Mouse (Mus musculus): Measurements from ENCODE around the gene St3gal3. TPM values are rescaled to one million over a fixed set of nuclear protein-coding genes. Genes with fewer than 3 reads are reported as not detected.

The St3gal3 gene
- polyA plus RNA-seq, 1 experiment = 36.9 TPM

GRCm38 (mm10) chr4:117977841-117978240, 156.9 kb downstream of the St3gal3 start:
- no peak for TF ChIP-seq POLR2A (IDR thresholded peaks at IDR 0.05; ENCODE audit: borderline replicate concordance, extremely low read depth, insufficient read depth, insufficient read length, poor library complexity, severe bottlenecking)
- no peak for TF ChIP-seq CTCF (IDR thresholded peaks at IDR 0.05; ENCODE audit: borderline replicate concordance, extremely low read depth, insufficient read depth, insufficient read length)
- DNase-seq (ENCODE audit: low read depth) = no peak

GRCm38 (mm10) chr4:117977371-117977770, 157.3 kb downstream of the St3gal3 start:
- TF ChIP-seq POLR2A (IDR thresholded peaks at IDR 0.05; ENCODE audit: borderline replicate concordance, extremely low read depth, insufficient read depth, insufficient read length, poor library complexity, severe bottlenecking) = no peak
- DNase-seq (ENCODE audit: low read depth) = no peak

GRCm38 (mm10) chr4:117975820-117976219, 158.9 kb downstream of the St3gal3 start:
- no peak for DNase-seq (ENCODE audit: low read depth)
- TF ChIP-seq CTCF (IDR thresholded peaks at IDR 0.05; ENCODE audit: borderline replicate concordance, extremely low read depth, insufficient read depth, insufficient read length) (no peak), POLR2A (IDR thresholded peaks at IDR 0.05; ENCODE audit: borderline replicate concordance, extremely low read depth, insufficient read depth, insufficient read length, poor library complexity, severe bottlenecking) (no peak)

GRCm38 (mm10) chr4:117974719-117975118, 160.0 kb downstream of the St3gal3 start:
- TF ChIP-seq CTCF (IDR thresholded peaks at IDR 0.05; ENCODE audit: borderline replicate concordance, extremely low read depth, insufficient read depth, insufficient read length) (no peak), POLR2A (IDR thresholded peaks at IDR 0.05; ENCODE audit: borderline replicate concordance, extremely low read depth, insufficient read depth, insufficient read length, poor library complexity, severe bottlenecking) (no peak)
- no peak for DNase-seq (ENCODE audit: low read depth)

- DNase-seq (ENCODE audit: low read depth) = no peak
- TF ChIP-seq CTCF (IDR thresholded peaks at IDR 0.05; ENCODE audit: borderline replicate concordance, extremely low read depth, insufficient read depth, insufficient read length) (no peak), POLR2A (IDR thresholded peaks at IDR 0.05; ENCODE audit: borderline replicate concordance, extremely low read depth, insufficient read depth, insufficient read length, poor library complexity, severe bottlenecking) (no peak)
Measured at GRCm38 (mm10) chr4:117972999-117973398, 161.7 kb downstream of the St3gal3 start.

- TF ChIP-seq POLR2A (IDR thresholded peaks at IDR 0.05; ENCODE audit: borderline replicate concordance, extremely low read depth, insufficient read depth, insufficient read length, poor library complexity, severe bottlenecking) = no peak
- no peak for TF ChIP-seq CTCF (IDR thresholded peaks at IDR 0.05; ENCODE audit: borderline replicate concordance, extremely low read depth, insufficient read depth, insufficient read length)
- no peak for DNase-seq (ENCODE audit: low read depth)
Measured at GRCm38 (mm10) chr4:117964346-117965025, 170.2 kb downstream of the St3gal3 start.

- DNase-seq (ENCODE audit: low read depth) = peak; percentile 65
- TF ChIP-seq CTCF (IDR thresholded peaks at IDR 0.05; ENCODE audit: borderline replicate concordance, extremely low read depth, insufficient read depth, insufficient read length) (no peak), POLR2A (IDR thresholded peaks at IDR 0.05; ENCODE audit: borderline replicate concordance, extremely low read depth, insufficient read depth, insufficient read length, poor library complexity, severe bottlenecking) (no peak)
Measured at GRCm38 (mm10) chr4:117957492-117957891, 177.2 kb downstream of the St3gal3 start.

GRCm38 (mm10) chr4:117947493-117947892, 187.2 kb downstream of the St3gal3 start:
- DNase-seq (ENCODE audit: low read depth) = peak; percentile 38
- TF ChIP-seq POLR2A (IDR thresholded peaks at IDR 0.05; ENCODE audit: borderline replicate concordance, extremely low read depth, insufficient read depth, insufficient read length, poor library complexity, severe bottlenecking) (no peak), CTCF (IDR thresholded peaks at IDR 0.05; ENCODE audit: borderline replicate concordance, extremely low read depth, insufficient read depth, insufficient read length) (no peak)

GRCm38 (mm10) chr4:117946639-117947305, 187.9 kb downstream of the St3gal3 start:
- no peak for DNase-seq (ENCODE audit: low read depth)
- no peak for TF ChIP-seq POLR2A (IDR thresholded peaks at IDR 0.05; ENCODE audit: borderline replicate concordance, extremely low read depth, insufficient read depth, insufficient read length, poor library complexity, severe bottlenecking)
- TF ChIP-seq CTCF (IDR thresholded peaks at IDR 0.05; ENCODE audit: borderline replicate concordance, extremely low read depth, insufficient read depth, insufficient read length) = no peak

GRCm38 (mm10) chr4:117943317-117943716, 191.4 kb downstream of the St3gal3 start:
- peak; percentile 23 for DNase-seq (ENCODE audit: low read depth)
- TF ChIP-seq POLR2A (IDR thresholded peaks at IDR 0.05; ENCODE audit: borderline replicate concordance, extremely low read depth, insufficient read depth, insufficient read length, poor library complexity, severe bottlenecking) = no peak
- TF ChIP-seq CTCF (IDR thresholded peaks at IDR 0.05; ENCODE audit: borderline replicate concordance, extremely low read depth, insufficient read depth, insufficient read length) = no peak

GRCm38 (mm10) chr4:117936964-117937363, 197.8 kb downstream of the St3gal3 start:
- no peak for TF ChIP-seq CTCF (IDR thresholded peaks at IDR 0.05; ENCODE audit: borderline replicate concordance, extremely low read depth, insufficient read depth, insufficient read length)
- TF ChIP-seq POLR2A (IDR thresholded peaks at IDR 0.05; ENCODE audit: borderline replicate concordance, extremely low read depth, insufficient read depth, insufficient read length, poor library complexity, severe bottlenecking) = no peak
- no peak for DNase-seq (ENCODE audit: low read depth)

GRCm38 (mm10) chr4:117934081-117934480, 200.6 kb downstream of the St3gal3 start:
- TF ChIP-seq CTCF (IDR thresholded peaks at IDR 0.05; ENCODE audit: borderline replicate concordance, extremely low read depth, insufficient read depth, insufficient read length) (no peak), POLR2A (IDR thresholded peaks at IDR 0.05; ENCODE audit: borderline replicate concordance, extremely low read depth, insufficient read depth, insufficient read length, poor library complexity, severe bottlenecking) (no peak)
- no peak for DNase-seq (ENCODE audit: low read depth)

Measured in brain, embryonic 14.5 days (tissue).